Mouse (Mus musculus) lung, embryonic 14.5 days (tissue): ENCODE measurements around the gene Babam1. TPM values are rescaled to one million over a fixed set of nuclear protein-coding genes. Genes with fewer than 3 reads are reported as not detected.
"Not testable (repeated sequence)": the region's sequence is repeated elsewhere in the genome, so short reads cannot be mapped to it uniquely, and the experiment has no call there.

ENCODE experiments used
- ATAC-seq: fragments of 200-750 bp; cut with Nextera tagmentation; 2 replicates; pipeline ENCODE4 v1.8.0; 2017; ENCODE audit warnings: mild to moderate bottlenecking, moderate TSS enrichment, moderate library complexity; ENCODE audit not compliant: insufficient read depth
- DNase-seq: peaks from one replicate; pipeline ENCODE4 v3.0.0-alpha.2; 2015
- H3K27ac ChIP-seq: fragments of 300-500 bp; sonication (generic); 2 replicates; pipeline ENCODE4 v1.5.1; 2014; ENCODE audit warnings: low read depth, mild to moderate bottlenecking, moderate library complexity
- H3K27me3 ChIP-seq: fragments of 300-500 bp; sonication (generic); 2 replicates; pipeline ENCODE4 v1.6.1; 2014; ENCODE audit warnings: low read length, control low read depth; ENCODE audit not compliant: insufficient read depth
- H3K36me3 ChIP-seq: fragments of 300-500 bp; sonication (generic); 2 replicates; pipeline ENCODE4 v1.6.1; 2014; ENCODE audit warnings: control low read depth; ENCODE audit not compliant: insufficient read depth
- H3K4me1 ChIP-seq: fragments of 300-500 bp; sonication (generic); 2 replicates; pipeline ENCODE4 v1.6.1; 2014; ENCODE audit warnings: antibody characterized with exemption, control low read depth; ENCODE audit not compliant: insufficient read depth
- H3K4me2 ChIP-seq: fragments of 300-500 bp; sonication (generic); 2 replicates; pipeline ENCODE4 v1.6.1; 2014; ENCODE audit warnings: mild to moderate bottlenecking
- H3K4me3 ChIP-seq: fragments of 300-500 bp; sonication (generic); 2 replicates; pipeline ENCODE4 v1.5.1; 2014; ENCODE audit warnings: low read depth, low read length
- H3K9ac ChIP-seq: fragments of 300-500 bp; sonication (generic); 2 replicates; pipeline ENCODE4 v1.6.1; 2014
- H3K9me3 ChIP-seq: fragments of 300-500 bp; sonication (generic); 2 replicates; pipeline ENCODE4 v1.6.1; 2016; ENCODE audit warnings: low read depth, low read length, control low read depth
- CTCF ChIP-seq: IDR thresholded peaks from 2 replicates; pipeline ENCODE4 v1.5.1; 2016; ENCODE audit warnings: antibody characterized with exemption, low read depth
- WGBS: fragments of 180-500 bp; shearing (Covaris S2); extraction: QIAGEN DNeasy Blood & Tissue Kit; methylation state at CpG from one replicate; pipeline ENCODE4 v1.1.7; 2014; 5-methylcytosine and 5-hydroxymethylcytosine counted together
- polyA plus RNA-seq: library from polyadenylated mRNA; unstranded; fragments of >200 nt; fragmentation: Nextera tagmentation; extraction: Ambion mirVana; gene quantifications from 2 replicates; pipeline ENCODE4 v1.2.1, GENCODE M21; 2014

The Babam1 gene
- polyA plus RNA-seq, 1 experiment from 2014 or later: 114 TPM

DNA sequence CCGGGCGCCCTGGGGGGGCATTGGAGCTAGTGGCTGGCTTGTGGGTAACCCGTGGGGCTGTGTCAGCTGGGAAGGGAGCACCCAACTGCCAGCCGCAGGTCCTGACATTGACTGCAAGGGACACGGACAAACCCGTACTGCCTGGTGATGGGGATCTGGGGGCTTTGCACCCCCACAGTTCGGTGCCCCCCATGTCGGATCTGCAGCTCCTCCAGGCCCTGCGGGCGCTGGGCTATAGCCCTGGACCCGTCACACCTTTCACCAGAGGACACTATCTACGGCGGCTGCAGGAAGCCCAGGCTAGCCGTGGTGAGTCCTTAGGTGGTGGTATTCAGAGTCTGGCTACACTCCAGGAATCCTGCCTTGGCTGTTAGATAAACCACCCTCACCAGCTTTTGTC lies 10.8 kb downstream of the Babam1 start:
- DNase-seq: no peak
- Histone ChIP-seq H3K4me2 (peak overlapping the region; percentile 88), H3K4me3 (peak overlapping the region; percentile 78), H3K9ac (no peak overlapping the region), H3K36me3 (peaks cover 36% of the 10 kb centered on the region), H3K27me3 (no peaks in the 10 kb centered on the region), H3K4me1 (no peaks in the 10 kb centered on the region), H3K9me3 (no peaks in the 10 kb centered on the region), H3K27ac (no peak overlapping the region)
- no peak for ATAC-seq
- WGBS: 88% methylated on average over 14 of the region's 14 CpGs
- TF ChIP-seq CTCF: no peak

GRCm38 (mm10) chr8:71408231-71408630 lies 11.6 kb downstream of the Babam1 start:
- TF ChIP-seq CTCF: no peak
- 92% methylated on average over 4 of the region's 4 CpGs for WGBS
- no peak for DNase-seq
- Histone ChIP-seq H3K9ac (no peak overlapping the region), H3K27me3 (no peaks in the 10 kb centered on the region), H3K4me2 (no peak overlapping the region), H3K4me1 (no peaks in the 10 kb centered on the region), H3K9me3 (no peaks in the 10 kb centered on the region), H3K36me3 (peaks cover 36% of the 10 kb centered on the region), H3K27ac (no peak overlapping the region), H3K4me3 (no peak overlapping the region)
- ATAC-seq: no peak

- H3K4me3 ChIP-seq: no peak overlapping the region
- DNase-seq (no peak), ATAC-seq (no peak)
- no peaks in the 10 kb centered on the region for H3K27me3 ChIP-seq
- 44% methylated on average over 11 of the region's 11 CpGs for WGBS
- H3K27ac ChIP-seq: no peak overlapping the region
- peaks cover 32% of the 10 kb centered on the region for H3K36me3 ChIP-seq
- no peaks in the 10 kb centered on the region for H3K9me3 ChIP-seq
- H3K4me2 ChIP-seq: no peak overlapping the region
- H3K4me1 ChIP-seq: no peaks in the 10 kb centered on the region
- no peak for TF ChIP-seq CTCF
- H3K9ac ChIP-seq: no peak overlapping the region
Observed at GRCm38 (mm10) chr8:71411535-71412273, 15.0 kb downstream of the Babam1 start.

GRCm38 (mm10) chr8:71422121-71422520 lies 25.5 kb downstream of the Babam1 start:
- Histone ChIP-seq H3K27ac (no peak overlapping the region), H3K27me3 (no peaks in the 10 kb centered on the region), H3K9ac (no peak overlapping the region), H3K4me2 (no peak overlapping the region), H3K36me3 (no peaks in the 10 kb centered on the region), H3K9me3 (no peaks in the 10 kb centered on the region), H3K4me1 (no peaks in the 10 kb centered on the region), H3K4me3 (no peak overlapping the region)
- no peak for TF ChIP-seq CTCF
- DNase-seq: no peak
- no peak for ATAC-seq

- WGBS: 78% methylated on average over 1 of the region's 1 CpGs
- H3K27me3 ChIP-seq, H3K4me1 ChIP-seq, H3K4me3 ChIP-seq, H3K9ac ChIP-seq, H3K27ac ChIP-seq, DNase-seq, ATAC-seq, H3K36me3 ChIP-seq, H3K9me3 ChIP-seq, H3K4me2 ChIP-seq: not testable (repeated sequence)
Observed at GRCm38 (mm10) chr8:71432935-71433334, 36.3 kb downstream of the Babam1 start.

- ATAC-seq (no peak), DNase-seq (no peak)
- H3K9me3 ChIP-seq: no peaks in the 10 kb centered on the region; the same call in 1 of the 2 replicates
- no peak for TF ChIP-seq CTCF
- H3K4me3 ChIP-seq: no peak overlapping the region
- H3K4me2 ChIP-seq: no peak overlapping the region
- H3K27me3 ChIP-seq: peaks cover 3% of the 10 kb centered on the region
- 51% methylated on average over 3 of the region's 3 CpGs for WGBS
- no peak overlapping the region for H3K27ac ChIP-seq
- H3K36me3 ChIP-seq: no peaks in the 10 kb centered on the region
- no peaks in the 10 kb centered on the region for H3K4me1 ChIP-seq
- H3K9ac ChIP-seq: no peak overlapping the region
Observed at GRCm38 (mm10) chr8:71437041-71437440, 40.4 kb downstream of the Babam1 start.

DNA sequence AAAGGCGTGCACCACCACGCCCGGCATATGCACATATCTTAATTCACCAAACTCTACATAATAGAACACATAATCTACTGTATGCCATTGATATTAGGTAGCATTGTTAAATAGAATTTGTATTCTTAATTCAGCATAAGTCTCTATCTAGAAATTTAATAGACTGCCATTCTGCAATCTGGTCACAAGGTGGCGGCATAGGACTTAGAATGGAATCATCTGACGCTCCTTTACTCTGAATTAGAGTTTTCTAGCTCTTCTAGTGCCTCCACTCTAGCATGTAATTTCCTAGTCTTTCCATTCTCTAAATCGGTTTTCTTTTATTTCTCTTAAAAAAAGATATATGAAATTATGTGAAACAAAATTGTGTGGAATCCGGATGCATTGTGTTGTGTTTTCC lies 44.7 kb downstream of the Babam1 start:
- ATAC-seq (0 out of 2 replicates have a peak, but pooled peaks have one; percentile 21), DNase-seq (peak; percentile 89)
- Histone ChIP-seq H3K9me3 (no peaks in the 10 kb centered on the region), H3K9ac (no peak overlapping the region), H3K36me3 (no peaks in the 10 kb centered on the region), H3K4me2 (no peak overlapping the region), H3K27me3 (peaks cover 5% of the 10 kb centered on the region), H3K4me1 (no peaks in the 10 kb centered on the region), H3K27ac (no peak overlapping the region), H3K4me3 (no peak overlapping the region)
- TF ChIP-seq CTCF: peak; percentile 84
- under 1% methylated on average over 7 of the region's 7 CpGs for WGBS
